Mouse (Mus musculus) urinary bladder, postnatal 14 days (tissue): ENCODE data around the gene Gpc3.
"Not testable (repeated sequence)": the region's sequence is repeated elsewhere in the genome, so short reads cannot be mapped to it uniquely, and the experiment has no call there.

Experiments
- DNase-seq: peaks from one replicate; pipeline ENCODE4 v3.0.0; 2021; ENCODE audit warnings: low spot score

Gene Gpc3

DNA sequence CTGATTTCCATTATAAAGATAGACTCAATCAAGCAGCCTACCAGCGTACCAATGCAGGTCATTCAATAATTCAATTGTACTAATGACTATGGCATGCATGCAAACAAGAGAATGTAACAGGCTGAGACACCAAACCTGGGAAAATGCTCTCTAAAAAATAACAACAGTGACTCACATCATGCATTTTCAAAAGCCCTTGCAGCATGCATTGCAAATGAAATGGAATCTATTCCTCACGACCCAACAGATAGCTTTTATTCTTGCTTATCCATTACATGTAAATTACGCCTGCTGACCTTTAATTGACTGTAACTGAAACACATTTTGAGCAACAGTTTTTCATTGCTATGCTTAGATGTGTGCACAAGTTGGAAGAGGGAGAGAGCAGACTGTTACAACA is 200.8 kb downstream of the Gpc3 start:
- DNase-seq = no peak

DNA sequence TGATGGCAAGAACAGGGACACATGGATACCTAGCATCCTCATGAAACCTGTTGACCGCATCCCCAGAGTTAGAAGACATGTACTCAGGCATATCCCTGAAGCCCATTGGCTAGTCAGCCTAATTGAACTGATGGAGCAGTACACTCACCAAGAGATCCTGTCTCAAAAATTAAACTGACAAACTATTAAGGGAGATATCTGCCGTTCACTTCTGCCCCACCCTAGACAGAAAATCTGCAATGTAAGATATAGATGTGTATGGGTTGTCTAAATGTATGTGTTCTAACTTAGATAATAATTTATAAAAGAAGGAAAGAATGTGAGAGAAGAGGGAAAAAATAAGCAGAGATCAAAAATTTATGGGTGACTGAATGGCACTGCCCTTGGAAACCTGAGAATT is 212.6 kb downstream of the Gpc3 start:
- DNase-seq = no peak

DNA sequence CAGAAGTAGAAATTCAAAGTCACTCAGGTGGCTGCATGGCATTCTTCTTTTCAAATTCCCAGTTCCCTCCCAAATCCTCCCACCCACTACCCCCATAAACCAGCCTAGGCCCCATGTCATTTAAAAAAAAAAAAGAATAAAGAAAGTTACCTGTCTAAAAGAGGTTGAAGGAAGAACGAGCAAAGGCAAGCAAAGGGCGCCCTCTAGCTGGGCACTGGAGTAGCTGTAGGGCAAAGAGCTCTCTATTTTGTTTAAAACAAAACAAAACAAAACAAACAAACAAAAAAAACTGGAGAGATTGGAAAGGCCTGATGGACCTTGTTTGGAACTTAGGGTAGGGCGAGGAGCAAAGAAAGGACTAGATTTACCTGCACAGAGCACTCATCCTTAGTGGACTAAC is 238.6 kb downstream of the Gpc3 start:
- no peak for DNase-seq

DNA sequence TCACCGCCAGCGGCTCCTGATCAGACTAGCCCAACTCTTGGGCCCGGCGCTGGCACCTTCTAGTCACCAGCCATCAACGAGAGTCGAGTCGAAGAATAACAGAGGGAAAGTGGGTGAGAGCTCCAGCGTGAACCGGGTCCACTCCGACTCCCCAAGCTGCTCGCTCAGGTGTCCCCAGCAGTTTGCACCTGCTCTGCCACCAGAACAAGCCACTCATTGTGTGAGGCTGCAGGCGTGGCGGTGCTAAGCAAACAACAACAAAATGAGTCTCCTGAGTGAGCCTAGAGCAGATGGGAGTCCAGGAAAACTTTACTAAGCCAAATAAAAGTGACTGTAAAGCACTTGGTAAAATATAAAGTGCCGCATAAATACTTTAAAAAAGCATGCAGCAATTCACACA is 239.5 kb downstream of the Gpc3 start:
- DNase-seq = no peak

DNA sequence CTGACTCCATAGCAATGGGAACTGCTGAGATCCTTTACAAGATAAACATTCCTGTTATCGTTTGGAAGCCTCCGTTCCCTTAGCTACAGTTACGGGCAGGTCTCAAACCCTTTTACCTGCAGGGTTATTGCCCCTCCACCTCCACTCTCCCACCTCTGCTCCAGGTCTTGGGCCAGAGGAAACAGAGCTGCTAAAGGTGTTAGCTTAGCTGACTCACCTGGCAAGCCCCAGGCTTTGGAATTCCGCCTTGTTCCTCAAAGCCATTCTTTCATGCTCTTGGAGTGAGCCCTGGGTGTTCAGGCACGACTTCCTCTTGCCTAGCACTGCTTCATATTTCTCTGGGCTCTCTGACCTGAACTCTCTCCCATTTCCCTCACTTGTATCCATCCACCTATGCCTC is 241.3 kb downstream of the Gpc3 start:
- DNase-seq = peak; percentile 20

DNA sequence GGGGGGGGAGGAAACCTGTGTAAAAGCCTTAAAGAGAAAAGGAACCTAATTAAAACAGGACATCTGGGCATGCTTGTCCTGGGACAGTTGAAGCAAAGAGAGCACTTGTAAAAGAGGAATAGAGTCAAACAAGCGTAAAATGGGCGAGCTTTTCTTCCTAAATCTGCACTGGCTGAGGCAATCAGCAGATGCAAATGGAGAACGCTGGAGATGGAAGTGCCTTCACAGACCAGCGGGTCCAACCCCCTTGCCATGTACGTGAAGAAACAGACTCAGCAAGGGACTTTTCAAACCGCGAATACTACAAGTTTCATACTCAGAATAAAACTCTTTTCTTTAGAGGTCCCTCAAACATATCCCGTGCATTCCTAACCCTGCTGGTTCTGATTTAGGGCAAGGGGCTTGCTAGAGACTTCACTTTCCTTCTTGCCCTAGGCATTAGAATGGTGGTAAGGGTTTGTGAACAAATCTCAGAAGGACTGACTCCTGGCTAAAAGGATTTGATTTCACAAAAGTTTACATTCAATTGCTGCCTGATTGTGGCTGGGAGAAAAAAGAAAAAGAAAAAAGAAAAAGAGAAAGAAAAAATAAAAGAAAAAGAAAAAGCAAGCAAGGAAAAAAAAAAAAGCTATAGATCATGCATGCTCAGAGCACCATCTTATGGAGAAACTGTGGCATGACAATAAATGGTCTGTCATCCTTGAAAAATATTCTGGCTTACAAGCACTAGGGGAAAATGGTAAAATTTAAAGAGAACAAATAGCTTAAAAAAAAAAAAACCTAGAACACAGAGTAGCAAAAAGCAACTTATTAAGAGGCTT is 243.6 kb downstream of the Gpc3 start:
- DNase-seq = no peak

DNA sequence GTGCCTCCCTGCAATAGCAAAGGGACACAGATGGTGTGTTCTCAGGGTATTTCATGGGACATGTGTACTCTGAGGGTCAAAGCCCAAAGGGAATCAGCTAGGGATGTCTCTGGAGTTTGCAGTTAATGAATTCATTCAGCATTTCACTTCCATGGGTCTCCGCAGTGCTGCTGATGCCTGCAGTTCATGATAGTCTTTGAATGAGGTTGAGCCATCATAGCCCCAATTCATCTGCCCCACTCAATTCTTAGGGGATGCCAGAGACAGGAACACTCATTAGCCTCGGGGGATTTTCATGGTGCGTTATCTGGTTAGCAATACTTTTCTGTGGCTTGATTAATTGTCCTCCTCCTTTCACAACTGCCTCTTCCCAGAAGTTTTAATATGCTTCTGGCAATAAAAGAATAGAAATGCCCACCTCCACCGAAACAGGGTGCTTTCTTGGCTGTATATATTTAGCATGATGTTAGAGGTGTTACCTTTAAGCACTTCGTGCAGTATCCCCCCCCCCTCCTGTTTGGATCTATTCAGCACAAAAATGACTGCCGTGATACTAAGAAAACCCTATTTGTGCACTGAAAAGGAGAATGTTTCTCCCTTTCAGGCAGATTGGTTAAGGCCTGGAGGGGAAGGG is 244.3 kb downstream of the Gpc3 start:
- no peak for DNase-seq

DNA sequence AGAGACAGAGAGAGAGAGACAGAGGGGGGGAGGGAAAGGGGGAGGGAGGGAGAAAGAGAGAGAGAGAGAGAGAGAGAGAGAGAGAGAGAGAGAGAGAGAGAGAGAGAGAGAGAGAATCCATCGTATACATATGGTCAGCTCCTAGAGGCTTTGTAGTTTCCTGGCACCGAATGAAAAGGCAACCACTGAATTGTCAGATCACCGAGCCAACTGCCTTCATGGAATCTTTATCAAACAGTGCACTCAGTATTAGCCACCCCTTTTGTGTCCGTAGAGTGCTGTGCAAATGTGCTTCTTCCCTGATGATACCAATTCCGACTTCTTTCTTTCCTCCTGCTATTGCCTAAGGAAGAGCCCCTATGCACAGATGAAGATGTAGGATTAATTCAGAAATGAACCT is 246.9 kb downstream of the Gpc3 start:
- no peak for DNase-seq

DNA sequence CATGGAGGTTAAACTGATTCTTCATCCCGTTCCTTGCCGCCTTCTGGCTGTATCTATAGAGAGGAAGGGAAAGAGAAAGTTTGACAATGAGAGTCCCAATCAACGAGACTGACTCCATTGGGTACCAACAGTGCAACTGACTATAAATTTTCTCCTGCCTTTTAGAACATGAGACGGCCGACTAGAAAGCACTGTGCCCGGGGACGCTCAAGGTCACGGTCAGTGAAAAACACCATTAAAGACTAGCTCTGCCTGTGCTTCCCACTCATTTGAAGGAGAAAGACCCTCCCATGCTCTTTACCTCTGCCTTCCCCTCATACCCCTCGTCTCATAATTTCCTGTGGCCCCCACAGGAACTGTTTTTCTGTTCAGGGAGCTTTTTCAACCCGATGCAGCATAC is 248.0 kb downstream of the Gpc3 start:
- DNase-seq = no peak

DNA sequence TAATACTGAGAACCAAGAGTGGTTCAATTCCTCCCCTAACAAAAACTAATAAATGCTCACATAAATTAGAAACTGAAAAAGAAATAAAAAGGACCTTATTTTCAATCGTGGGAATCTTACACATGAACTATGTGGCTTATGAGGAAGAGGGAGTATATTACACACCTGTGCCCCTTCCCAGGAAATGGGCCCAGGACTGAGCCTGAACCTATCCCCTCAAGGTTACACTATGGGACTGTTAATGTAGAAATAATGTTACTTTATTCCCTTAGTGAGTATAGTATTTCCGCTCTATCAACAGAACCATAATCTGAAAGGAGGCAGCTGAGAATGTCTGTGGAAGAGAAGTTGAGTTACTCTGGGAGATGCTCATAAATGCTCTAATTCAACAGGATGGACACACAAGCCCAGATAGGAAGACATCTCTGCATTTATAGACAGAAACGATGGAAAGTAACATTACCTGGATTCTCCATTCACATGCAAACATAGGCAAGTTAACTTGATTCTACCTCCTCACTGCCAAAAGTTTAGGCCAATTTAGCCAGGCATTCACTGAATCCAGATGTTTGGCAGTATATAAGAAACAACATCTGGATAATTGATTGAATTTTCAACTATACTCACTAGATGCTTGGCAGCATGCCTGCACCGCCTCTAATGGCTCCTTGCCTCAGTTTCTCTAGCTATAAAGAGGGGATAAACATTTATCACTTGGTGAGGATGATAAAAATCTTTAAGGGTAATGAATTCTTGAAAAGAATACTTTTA is 251.3 kb downstream of the Gpc3 start:
- DNase-seq = no peak

DNA sequence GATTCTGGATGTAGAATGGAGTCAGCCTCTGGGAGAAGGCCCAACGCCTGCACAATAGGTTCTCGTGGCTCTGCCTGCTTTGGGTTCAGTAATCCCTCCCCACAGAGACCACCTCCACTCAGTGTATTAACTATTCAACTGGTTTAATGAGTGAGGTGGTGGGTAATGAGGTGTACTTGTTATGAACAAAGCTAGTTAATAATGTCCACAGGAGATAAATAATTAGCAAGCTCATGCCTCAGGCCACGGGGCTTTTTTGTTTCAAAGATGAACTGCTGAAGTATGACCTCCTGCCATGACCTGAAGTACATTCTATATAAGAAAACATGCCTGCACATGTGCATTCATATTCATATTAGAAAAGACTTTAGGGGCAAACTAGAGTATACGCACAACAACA is 260.8 kb downstream of the Gpc3 start:
- DNase-seq = no peak

DNA sequence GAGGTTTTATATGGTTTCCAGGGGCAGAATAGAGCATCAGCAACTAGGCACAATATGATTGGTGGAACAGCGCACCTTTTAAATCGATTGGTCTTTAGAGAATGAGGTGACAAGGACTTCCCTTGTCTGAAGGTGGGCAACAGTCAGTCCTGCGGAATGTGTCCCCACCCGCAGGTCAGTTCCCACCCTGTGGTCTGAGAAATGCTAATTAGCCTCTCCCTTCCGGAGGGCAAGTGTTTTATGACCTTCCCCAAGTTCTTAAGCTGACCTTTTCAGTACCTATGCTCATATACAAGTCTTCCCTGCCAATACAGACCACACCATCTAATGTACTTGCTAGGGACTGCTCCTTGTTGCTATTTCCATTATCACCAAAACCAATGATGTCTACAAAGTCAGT is 263.1 kb downstream of the Gpc3 start:
- not testable (repeated sequence) for DNase-seq

DNA sequence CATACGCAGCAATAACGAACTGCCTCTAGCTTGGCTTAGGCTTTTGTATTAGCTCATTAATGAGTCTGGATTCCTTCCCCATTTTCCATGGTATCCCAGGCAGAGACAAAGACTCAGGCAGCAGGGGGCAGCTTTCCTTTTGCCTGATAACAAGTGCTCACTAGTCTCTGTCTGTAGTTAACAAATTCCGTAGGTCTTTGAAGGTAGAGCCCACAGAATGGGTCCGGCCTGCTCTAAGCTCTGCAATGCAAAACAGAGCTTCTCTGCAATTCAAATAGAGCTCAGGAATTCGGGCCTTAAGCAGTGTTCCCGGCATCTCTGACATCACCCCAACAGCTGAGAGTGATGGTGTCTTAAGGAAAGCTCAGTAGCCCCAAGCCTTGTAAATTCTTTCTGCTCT is 265.0 kb downstream of the Gpc3 start:
- DNase-seq = no peak

DNA sequence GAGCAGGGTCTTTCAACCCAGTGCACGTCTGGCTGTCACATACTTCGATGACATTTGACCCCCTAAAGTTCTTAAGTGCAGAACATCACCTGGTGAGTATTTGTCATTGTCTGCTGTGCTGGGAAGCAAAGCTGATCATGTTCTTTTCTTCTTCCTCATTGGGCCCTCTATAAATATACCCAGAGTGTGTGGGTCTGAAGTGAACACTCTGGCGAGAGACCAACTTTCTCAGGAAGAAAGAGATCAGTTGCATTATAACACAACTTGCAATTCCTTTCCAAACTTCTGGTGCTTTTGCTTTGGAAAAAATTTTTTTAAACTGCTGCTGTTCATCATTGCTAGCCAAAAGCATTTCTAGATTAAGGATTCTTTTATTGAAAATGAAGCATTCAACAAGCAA is 269.7 kb downstream of the Gpc3 start:
- no peak for DNase-seq

DNA sequence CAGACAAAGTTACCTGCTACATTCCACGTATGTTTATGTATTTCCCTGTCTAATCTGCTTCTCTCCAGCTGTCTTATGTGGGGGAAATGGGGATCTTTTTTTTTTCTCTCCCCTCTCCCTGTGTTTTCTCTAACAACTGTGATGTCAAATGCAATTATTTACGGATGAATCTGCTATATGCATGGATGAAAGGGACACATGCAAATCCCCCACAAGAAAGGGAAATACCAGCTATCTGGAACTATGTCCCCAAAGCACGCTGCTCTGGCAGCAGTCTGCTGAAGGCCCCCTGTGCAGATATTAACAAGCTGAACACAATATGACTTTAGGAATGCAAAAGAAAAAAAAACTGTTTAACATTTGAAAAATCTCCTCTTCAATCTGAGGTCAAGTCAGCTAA is 273.5 kb downstream of the Gpc3 start:
- DNase-seq = no peak

DNA sequence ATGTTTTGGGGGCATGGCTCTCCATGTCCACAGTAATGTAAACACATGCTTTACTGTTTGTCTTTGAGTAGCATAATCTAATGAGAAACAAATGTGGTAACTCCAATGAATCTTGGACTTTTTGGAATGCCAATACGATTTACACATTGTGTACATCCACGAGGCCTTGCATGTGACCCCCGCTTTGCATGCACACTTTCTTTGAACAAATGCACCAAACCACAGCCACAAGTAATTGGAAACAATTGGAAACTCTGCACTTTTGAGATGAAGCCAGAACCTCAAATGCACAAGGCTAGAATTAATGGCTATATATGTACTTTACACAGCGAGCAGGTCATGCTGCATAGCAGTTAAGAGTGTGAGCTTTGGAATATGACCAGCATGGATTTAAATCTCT is 292.0 kb downstream of the Gpc3 start:
- DNase-seq = no peak

DNA sequence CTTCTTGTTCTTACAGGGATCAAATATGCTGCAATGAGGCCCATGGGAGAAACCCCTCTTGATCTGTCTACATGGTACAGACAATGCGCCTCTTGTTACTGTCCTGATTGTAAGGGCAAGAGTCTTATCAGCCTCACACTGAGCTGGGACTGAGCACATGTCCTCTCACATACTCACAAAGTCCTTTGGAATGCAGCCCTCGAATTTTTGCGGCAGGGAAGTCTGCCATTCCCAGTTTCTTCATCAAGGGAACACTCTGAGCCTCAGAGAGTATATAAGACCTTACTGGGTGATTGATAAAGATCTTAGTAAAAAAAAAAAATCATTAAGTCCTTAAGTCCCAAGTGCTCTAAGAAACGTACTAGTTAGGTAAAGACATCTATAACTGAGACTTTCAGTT is 293.1 kb downstream of the Gpc3 start:
- no peak for DNase-seq

DNA sequence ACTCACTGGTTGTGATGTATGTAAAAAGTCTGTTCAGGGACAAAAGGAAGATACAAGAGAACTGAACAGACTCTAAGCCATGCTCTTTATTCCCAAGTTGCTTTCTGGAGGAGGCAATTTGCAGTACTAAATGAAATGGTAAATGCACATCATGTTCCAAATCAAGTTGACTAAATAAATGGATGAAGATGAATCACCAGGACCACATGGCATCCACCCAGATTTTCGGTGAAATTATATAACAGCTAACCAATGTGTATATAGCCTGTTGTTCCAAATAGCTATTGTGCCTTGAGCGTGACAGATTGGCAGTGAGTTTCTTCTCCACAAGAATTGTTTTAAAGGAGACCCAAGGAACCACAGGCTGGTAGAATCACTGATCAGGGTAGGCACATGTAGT is 302.8 kb downstream of the Gpc3 start:
- DNase-seq = no peak

DNA sequence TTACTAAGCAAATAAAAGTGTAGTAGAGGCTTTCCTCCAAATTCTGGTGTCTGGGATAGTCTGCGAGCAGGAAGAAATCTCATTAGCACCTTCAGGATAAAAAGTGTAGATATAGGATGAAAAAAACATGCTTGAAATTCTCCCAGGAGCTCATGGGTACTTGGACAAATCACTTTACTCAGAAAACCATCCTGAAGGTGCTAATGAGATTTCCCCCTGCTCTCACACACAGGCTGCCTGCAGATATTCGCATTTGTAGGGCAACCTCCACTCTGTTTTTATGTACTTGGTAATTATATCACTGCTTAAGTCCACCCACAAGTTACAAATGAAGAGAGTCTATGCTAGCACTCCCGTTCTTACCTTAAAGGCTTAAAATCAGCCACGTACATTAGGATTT is 308.5 kb downstream of the Gpc3 start:
- no peak for DNase-seq

DNA sequence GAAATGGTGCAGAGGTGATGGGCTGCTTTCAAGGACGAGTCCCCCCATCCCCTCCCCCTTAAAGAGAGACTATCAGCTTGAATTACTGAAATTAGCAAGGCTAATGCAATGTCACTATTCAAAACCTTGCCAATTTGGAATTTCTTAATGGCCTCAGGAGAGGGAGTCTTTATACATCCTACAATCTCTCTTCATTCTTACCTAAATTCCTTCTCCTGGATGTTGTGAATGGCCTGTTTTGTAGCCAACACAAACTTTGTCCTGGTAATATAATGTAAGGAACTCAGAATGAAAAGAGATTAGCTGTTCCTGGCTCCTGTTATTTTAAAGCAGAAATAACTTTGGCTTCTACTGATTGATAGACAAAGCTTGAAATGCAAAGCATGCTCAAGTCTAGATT is 325.0 kb downstream of the Gpc3 start:
- no peak for DNase-seq

DNA sequence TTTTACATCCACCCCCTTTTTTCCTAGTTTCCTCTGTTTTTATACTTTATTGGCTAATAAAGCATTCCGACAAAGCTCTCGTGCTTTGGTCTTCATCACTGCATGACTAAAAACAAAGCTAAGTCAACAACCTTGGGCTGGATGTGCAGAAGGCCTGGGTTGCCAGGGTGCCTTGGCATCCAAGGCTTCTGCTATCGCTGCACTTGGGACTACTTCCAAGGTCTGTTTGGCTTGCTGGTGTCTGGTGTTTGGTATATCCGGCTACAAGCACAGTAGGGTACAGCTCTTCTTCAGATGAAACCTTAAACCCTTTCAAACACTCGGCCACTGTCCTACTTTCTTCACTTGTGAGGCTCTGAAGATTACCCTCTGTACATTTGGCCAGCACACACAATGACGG is 325.8 kb downstream of the Gpc3 start:
- DNase-seq = no peak

DNA sequence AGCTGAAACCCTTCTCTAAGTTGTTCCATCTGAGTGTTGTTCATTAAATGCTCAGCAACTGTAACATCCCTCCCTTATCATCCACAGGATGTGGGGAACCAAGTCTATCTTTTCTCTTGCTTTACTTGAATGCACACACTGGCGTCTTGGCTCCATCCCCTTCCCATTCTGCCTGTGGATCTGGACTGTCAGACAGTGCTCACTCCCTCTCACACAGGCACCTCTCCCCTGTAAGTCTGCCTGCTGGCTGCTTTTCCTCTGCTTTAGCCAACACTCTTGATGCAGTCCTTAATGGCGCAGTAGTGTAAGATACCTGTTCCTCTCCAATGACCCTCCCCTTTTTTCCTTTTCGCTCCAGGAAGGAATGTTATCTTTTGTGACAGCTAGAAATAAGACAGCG is 331.7 kb downstream of the Gpc3 start:
- no peak for DNase-seq
